Mouse (Mus musculus) G1E (cell line): Measurements from ENCODE around the gene Acadm. TPM values are rescaled to one million over a fixed set of nuclear protein-coding genes. Genes with fewer than 3 reads are reported as not detected.
A peak's percentile ranks its signal among the peaks of the same experiment; 100 is the strongest.

Source experiments
- ATAC-seq: 2 replicates; pipeline ENCODE4 v1.8.0; 2016; ENCODE audit warnings: mild to moderate bottlenecking; ENCODE audit not compliant: insufficient number of reproducible peaks, poor library complexity, low FRiP score, severe bottlenecking; ENCODE audit errors: extremely low read depth
- DNase-seq: peaks from one replicate; pipeline ENCODE4 v3.0.0; 2012; ENCODE audit warnings: low spot score
- H3K27me3 ChIP-seq: 2 replicates; pipeline ENCODE4 v1.6.1; 2012; ENCODE audit warnings: mild to moderate bottlenecking, low read length, inconsistent platforms; ENCODE audit not compliant: insufficient read depth
- H3K36me3 ChIP-seq: replicated peaks from 2 replicates; pipeline ENCODE3; 2012; ENCODE audit warnings: mild to moderate bottlenecking, inconsistent platforms
- H3K4me1 ChIP-seq: 2 replicates; pipeline ENCODE4 v1.6.1; 2012; ENCODE audit warnings: low read depth, low read length, inconsistent platforms, mixed read lengths; ENCODE audit not compliant: insufficient read depth
- H3K4me3 ChIP-seq: 2 replicates; pipeline ENCODE4 v1.5.1; 2012; ENCODE audit warnings: low read depth, mild to moderate bottlenecking, inconsistent platforms, low read length, moderate library complexity, mixed read lengths
- H3K9me3 ChIP-seq: replicated peaks from 2 replicates; pipeline ENCODE4 v1.6.1; 2012; ENCODE audit warnings: inconsistent platforms
- CTCF ChIP-seq: IDR thresholded peaks from 2 replicates; pipeline ENCODE4 v1.5.1; 2012; ENCODE audit warnings: low read depth, low read length, inconsistent platforms, mixed read lengths
- GATA1 ChIP-seq: IDR thresholded peaks from 2 replicates; pipeline ENCODE4 v1.6.1; 2012; ENCODE audit warnings: borderline replicate concordance, low read length, inconsistent platforms, mixed read lengths
- GATA2 ChIP-seq: IDR thresholded peaks from 2 replicates; pipeline ENCODE4 v1.6.1; 2012; ENCODE audit warnings: low read depth, low read length, inconsistent platforms, borderline replicate concordance
- POLR2AphosphoS5 ChIP-seq: IDR thresholded peaks from 2 replicates; pipeline ENCODE4 v1.6.1; 2012; ENCODE audit warnings: low read depth, low read length, inconsistent platforms; ENCODE audit not compliant: insufficient replicate concordance
- TAL1 ChIP-seq: conservative IDR thresholded peaks from 2 replicates; pipeline ENCODE4 v1.6.1; 2012; ENCODE audit warnings: low read depth, low read length, inconsistent platforms, mixed read lengths
- polyA plus RNA-seq: library from polyadenylated mRNA; stranded (reverse); fragments of >175 nt; gene quantifications from 2 replicates; pipeline ENCODE4 v1.2.3, GENCODE M21; 2012
- total RNA-seq, 2 experiments: library from RNA; stranded (forward) in 1 of 2; stranded (reverse) in 1 of 2; fragments of 200-1000 nt in 1 of 2; fragments of >200 nt in 1 of 2; fragmentation: Nextera tagmentation in 1 of 2; gene quantifications; 2 replicates each; pipeline ENCODE4 v1.2.3; 2014 to 2017

Acadm gene
- total and polyA plus RNA-seq, 3 experiments = 8.3 to 260 (median 89.9) TPM

DNA sequence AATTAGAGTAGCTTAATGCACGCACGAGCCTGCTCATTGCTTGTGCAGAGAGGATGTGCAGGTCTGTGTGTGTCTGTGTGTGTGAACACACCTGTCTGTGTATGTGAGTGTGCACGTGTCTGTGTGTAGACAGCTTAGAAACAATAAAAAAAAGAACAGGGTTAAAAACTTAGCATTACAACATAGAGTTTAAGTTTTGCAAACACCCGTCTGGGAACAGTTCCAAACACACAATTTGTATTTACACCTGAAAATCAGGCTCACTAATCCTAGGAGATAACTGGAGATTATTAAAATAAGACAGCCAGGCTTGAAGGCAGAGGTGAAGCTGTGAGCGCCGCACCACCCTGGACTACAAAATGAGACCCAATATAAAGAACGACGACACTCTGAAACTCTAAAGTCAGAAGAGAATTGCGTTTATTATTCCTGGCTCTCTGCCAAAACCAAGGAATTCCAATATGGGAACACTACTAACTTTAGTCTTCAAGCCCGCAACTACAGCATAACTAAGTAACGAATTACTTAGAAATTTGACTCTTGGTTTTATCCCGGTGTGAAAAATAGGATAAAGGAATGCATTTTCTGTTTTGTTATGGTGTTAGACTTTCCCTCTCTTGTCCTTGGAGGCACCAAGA lies 1.3 kb downstream of the Acadm start:
- H3K9me3 ChIP-seq = no peaks in the 10 kb centered on the region
- DNase-seq (no peak), ATAC-seq (no peak)
- peaks cover 38% of the 10 kb centered on the region for H3K36me3 ChIP-seq
- peak overlapping the region; percentile 94 for H3K4me3 ChIP-seq
- no peak for TF ChIP-seq CTCF
- H3K4me1 ChIP-seq = peaks cover 24% of the 10 kb centered on the region
- no peaks in the 10 kb centered on the region for H3K27me3 ChIP-seq

- TF ChIP-seq TAL1 (no peak), POLR2AphosphoS5 (no peak), CTCF (no peak)
- ATAC-seq = no peak
- H3K4me3 ChIP-seq = no peak overlapping the region
- no peaks in the 10 kb centered on the region for H3K9me3 ChIP-seq
- DNase-seq = no peak
- no peaks in the 10 kb centered on the region for H3K27me3 ChIP-seq
- H3K36me3 ChIP-seq = peaks cover 53% of the 10 kb centered on the region
- peaks cover 24% of the 10 kb centered on the region for H3K4me1 ChIP-seq
Measured at GRCm38 (mm10) chr3:153941613-153942012, 2.8 kb downstream of the Acadm start.

DNA sequence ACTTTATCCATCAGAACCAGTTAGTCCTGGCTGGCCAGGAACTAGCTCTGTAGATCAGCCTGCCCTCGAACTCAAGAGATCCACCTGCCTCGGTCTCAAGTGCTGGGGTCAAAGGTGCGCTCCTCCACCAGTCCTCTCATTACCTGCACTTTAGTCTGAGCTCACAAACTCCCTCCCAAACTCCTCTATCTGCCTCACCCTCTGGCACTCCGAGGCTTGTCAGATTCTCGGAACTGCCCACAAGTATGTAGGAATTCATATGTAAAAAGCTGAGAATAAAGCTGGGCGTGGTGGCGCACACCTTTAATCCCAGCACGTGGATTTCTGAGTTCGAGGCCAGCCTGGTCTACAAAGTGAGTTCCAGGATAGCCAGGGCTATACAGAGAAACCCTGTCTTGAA lies 3.9 kb downstream of the Acadm start:
- H3K4me3 ChIP-seq = no peak overlapping the region
- no peak for ATAC-seq
- peaks cover 61% of the 10 kb centered on the region for H3K36me3 ChIP-seq
- TF ChIP-seq POLR2AphosphoS5 = no peak
- no peak for TF ChIP-seq GATA1
- no peak for TF ChIP-seq CTCF
- no peak for TF ChIP-seq GATA2
- TF ChIP-seq TAL1 = no peak
- H3K4me1 ChIP-seq = peaks cover 27% of the 10 kb centered on the region
- no peaks in the 10 kb centered on the region for H3K27me3 ChIP-seq
- H3K9me3 ChIP-seq = no peaks in the 10 kb centered on the region
- DNase-seq = no peak

DNA sequence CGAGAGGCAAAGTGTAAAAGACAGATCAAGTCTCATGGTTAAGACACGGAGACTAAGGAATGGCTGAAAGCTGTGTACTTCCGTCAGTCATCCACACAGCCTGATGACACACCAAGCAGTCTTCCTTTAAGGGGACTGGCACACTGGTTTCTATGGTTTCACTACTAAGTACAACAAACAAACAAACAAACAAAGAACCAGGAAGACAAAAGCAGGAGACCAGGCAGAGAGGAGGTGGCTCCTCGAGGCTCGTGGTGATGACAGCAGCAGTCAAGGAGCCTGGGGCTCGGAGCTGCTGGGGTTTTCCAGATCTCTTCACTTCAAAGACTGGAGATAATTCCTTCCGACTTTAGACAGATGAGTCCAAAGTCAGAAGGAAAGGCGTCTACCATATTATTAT lies 4.4 kb downstream of the Acadm start:
- ATAC-seq (no peak), DNase-seq (no peak)
- Histone ChIP-seq H3K27me3 (no peaks in the 10 kb centered on the region), H3K9me3 (no peaks in the 10 kb centered on the region), H3K4me3 (no peak overlapping the region), H3K4me1 (peaks cover 23% of the 10 kb centered on the region), H3K36me3 (peaks cover 66% of the 10 kb centered on the region)
- TF ChIP-seq POLR2AphosphoS5 (no peak), GATA2 (no peak), CTCF (no peak), GATA1 (no peak), TAL1 (no peak)

DNA sequence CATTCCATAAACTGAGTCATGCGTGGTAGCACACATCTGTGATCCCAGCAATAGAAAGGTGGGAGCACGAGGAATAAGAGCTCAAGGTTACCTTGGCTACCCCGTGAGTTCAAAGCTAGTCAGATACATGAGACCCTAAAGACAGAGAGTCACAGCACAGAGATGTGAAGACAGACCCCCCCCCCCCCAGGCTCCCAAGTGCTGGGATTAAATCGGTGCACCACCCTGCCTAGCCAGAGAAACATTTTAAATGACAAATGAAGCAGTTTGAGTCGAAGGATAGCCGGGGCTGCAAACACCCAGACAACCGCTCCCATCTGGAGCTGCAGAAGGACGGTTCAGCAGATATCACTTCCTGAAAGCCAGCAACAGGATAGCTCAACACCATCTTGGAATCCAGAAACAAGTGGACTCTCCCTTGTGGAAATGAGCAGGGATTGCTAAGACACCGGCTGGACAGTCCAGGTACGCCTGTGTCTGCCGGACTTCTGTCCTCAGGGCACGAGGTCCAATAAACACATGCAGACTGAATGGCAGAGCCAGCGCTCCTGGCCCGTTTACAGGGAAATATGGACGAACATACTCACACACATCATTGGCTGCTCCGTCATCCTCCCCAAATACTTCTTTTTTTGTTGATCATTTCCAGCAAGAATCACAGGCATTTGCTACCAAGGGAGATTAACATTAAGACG lies 7.2 kb downstream of the Acadm start:
- DNase-seq = no peak
- peaks cover 92% of the 10 kb centered on the region for H3K36me3 ChIP-seq
- TF ChIP-seq TAL1 (no peak), GATA2 (no peak), CTCF (no peak), GATA1 (no peak), POLR2AphosphoS5 (no peak)
- no peak for ATAC-seq
- no peak overlapping the region for H3K4me3 ChIP-seq
- peaks cover 9% of the 10 kb centered on the region for H3K4me1 ChIP-seq
- H3K9me3 ChIP-seq = no peaks in the 10 kb centered on the region
- H3K27me3 ChIP-seq = no peaks in the 10 kb centered on the region

- ATAC-seq = no peak
- H3K4me3 ChIP-seq = no peak overlapping the region
- peaks cover 92% of the 10 kb centered on the region for H3K36me3 ChIP-seq
- DNase-seq = no peak
- peaks cover 3% of the 10 kb centered on the region for H3K4me1 ChIP-seq
- no peaks in the 10 kb centered on the region for H3K27me3 ChIP-seq
- TF ChIP-seq CTCF (no peak), GATA1 (no peak), GATA2 (no peak), TAL1 (no peak), POLR2AphosphoS5 (no peak)
- no peaks in the 10 kb centered on the region for H3K9me3 ChIP-seq
Measured at GRCm38 (mm10) chr3:153935878-153936277, 8.6 kb downstream of the Acadm start.

- H3K4me3 ChIP-seq = no peak overlapping the region
- no peaks in the 10 kb centered on the region for H3K27me3 ChIP-seq
- H3K9me3 ChIP-seq = no peaks in the 10 kb centered on the region
- DNase-seq (no peak), ATAC-seq (no peak)
- peaks cover 85% of the 10 kb centered on the region for H3K36me3 ChIP-seq
- peaks cover 3% of the 10 kb centered on the region for H3K4me1 ChIP-seq
- TF ChIP-seq GATA1 (no peak), CTCF (no peak), POLR2AphosphoS5 (no peak), TAL1 (no peak), GATA2 (no peak)
Measured at GRCm38 (mm10) chr3:153932461-153932860, 12.0 kb downstream of the Acadm start.
